Mouse (Mus musculus) urinary bladder, adult 18-20 months (tissue): Measurements from ENCODE around the gene Ptma.
"Not testable (repeated sequence)": the region's sequence is repeated elsewhere in the genome, so short reads cannot be mapped to it uniquely, and the experiment has no call there.

Experiments
- DNase-seq, 2 experiments: peaks; one replicate each; pipeline ENCODE4 v3.0.0; 2022; ENCODE audit warnings: low spot score in 2 of 2, mixed read lengths in 2 of 2

Ptma gene

GRCm38 (mm10) chr1:86526116-86526788 is at the start of gene Ptma:
TSS of gene Ptma (plus strand) at chr1:86526726.
- DNase-seq: peak; percentile 89 to 99

- DNase-seq: no peak
Measured at GRCm38 (mm10) chr1:86477738-86478285, 48.7 kb upstream of the Ptma start.

GRCm38 (mm10) chr1:86479099-86479825 is 47.3 kb upstream of the Ptma start:
- no peak for DNase-seq

- no peak for DNase-seq
Measured at GRCm38 (mm10) chr1:86480288-86480687, 46.2 kb upstream of the Ptma start.

- DNase-seq: no peak
Measured at GRCm38 (mm10) chr1:86480735-86481447, 45.6 kb upstream of the Ptma start.

GRCm38 (mm10) chr1:86481468-86481867 is 45.1 kb upstream of the Ptma start:
- no peak for DNase-seq

- DNase-seq: no peak
Measured at GRCm38 (mm10) chr1:86482288-86482687, 44.2 kb upstream of the Ptma start.

- no peak for DNase-seq
Measured at GRCm38 (mm10) chr1:86482761-86483160, 43.8 kb upstream of the Ptma start.

GRCm38 (mm10) chr1:86485346-86485745 is 41.2 kb upstream of the Ptma start:
- DNase-seq: no peak

- not testable (repeated sequence) for DNase-seq
Measured at GRCm38 (mm10) chr1:86485858-86486257, 40.7 kb upstream of the Ptma start.

GRCm38 (mm10) chr1:86486703-86487294 is 39.7 kb upstream of the Ptma start:
- DNase-seq: no peak

GRCm38 (mm10) chr1:86487295-86487907 is 39.1 kb upstream of the Ptma start:
- DNase-seq: peak; percentile 99 to 100

- no peak for DNase-seq
Measured at GRCm38 (mm10) chr1:86487908-86488314, 38.6 kb upstream of the Ptma start.

GRCm38 (mm10) chr1:86488326-86488725 is 38.2 kb upstream of the Ptma start:
- no peak for DNase-seq

- no peak for DNase-seq
Measured at GRCm38 (mm10) chr1:86488774-86489173, 37.8 kb upstream of the Ptma start.

GRCm38 (mm10) chr1:86489901-86490300 is 36.6 kb upstream of the Ptma start:
- DNase-seq: no peak

- DNase-seq: no peak
Measured at GRCm38 (mm10) chr1:86490697-86491096, 35.8 kb upstream of the Ptma start.

GRCm38 (mm10) chr1:86491533-86492094 is 34.9 kb upstream of the Ptma start:
- no peak for DNase-seq

GRCm38 (mm10) chr1:86492095-86493070 is 34.1 kb upstream of the Ptma start:
- DNase-seq: no peak

- no peak for DNase-seq
Measured at GRCm38 (mm10) chr1:86493783-86494182, 32.7 kb upstream of the Ptma start.
